Mouse (Mus musculus): ENCODE results near the gene Cbx6. TPM values are rescaled to one million over a fixed set of nuclear protein-coding genes. Genes with fewer than 3 reads are reported as not detected.

The Cbx6 gene
- total RNA-seq, 2 experiments from 2014 or later: 28.2 to 38.1 TPM

DNA sequence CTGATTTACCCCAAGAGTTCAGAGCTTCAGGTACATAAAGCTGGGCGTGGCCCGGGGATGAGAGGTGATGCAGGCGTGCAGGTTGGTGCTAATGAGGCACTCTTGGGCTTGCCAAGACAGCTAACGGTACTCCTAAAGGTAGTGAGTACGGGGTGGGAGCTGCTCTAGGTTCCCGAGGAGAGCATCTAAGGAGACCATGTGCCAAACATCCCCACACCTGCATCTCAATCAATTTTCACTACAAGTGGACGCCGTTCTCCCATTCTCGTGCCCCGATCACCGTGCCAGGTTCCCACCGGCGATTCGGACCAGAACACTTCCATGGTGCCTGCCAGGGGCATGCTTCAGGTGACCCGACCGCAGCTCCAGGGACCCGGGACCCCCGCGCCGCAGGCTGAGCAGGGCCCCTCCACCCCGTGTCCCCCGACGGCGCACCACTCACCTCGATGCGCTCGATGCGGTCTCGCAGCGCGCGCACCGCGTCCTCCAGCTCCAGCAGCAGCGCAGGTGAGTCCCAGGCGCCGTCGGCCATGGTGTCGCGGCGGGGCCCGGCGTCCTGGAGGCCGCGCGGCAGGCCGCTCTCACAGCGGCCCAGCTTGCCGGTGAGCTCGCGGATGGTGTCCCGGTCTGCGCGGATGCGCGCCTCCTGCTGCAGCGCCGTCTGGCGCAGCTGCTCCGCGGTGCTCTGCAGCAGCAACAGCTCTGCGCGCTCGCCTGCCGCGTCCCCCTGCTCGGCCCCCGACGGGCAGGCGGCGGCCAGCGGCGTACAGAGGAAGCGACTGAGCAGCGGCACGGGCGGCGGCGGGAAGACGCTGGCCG, 30.7 kb downstream of the Cbx6 start:
- DNase-seq: no peak

DNA sequence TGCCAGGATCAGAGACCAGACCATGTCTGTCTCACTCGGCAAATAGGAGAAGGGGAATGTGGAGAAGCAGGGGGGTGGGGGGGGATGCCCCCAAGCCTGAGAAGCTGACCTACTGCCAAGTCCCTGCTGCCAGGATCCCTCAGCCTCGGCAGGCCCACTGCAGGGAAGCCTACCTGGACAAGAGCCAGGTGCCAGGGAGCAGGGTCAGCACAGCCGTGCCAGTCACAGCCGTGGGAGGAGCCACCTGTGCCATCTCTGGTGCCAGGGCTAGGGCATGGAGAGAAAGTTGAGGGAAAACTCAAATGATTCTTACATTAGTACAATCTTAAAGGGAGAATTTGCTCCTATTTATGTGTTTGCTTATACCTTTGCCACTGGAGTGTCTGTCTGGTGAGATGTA, 32.2 kb downstream of the Cbx6 start:
- DNase-seq: no peak

DNA sequence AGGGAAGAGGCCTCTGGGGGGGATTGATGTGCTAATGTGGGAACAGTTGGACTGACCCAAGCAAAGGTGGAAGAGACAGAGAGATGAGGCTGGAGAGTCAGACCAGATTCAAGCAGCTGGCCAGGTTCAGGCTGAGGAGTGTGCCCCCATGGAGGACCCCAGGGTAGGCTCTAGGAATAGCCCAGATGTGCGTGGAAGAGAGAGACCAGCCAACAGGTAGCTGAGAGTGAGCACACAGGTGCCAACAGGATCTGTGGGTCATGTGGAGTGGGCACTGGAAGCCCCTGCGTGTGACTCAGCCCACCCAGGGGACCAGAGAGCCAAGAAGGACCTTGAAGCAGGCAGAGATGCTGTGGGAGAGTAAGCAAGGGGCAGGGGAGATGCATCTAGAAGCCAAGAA, 32.8 kb downstream of the Cbx6 start:
- no peak for DNase-seq

DNA sequence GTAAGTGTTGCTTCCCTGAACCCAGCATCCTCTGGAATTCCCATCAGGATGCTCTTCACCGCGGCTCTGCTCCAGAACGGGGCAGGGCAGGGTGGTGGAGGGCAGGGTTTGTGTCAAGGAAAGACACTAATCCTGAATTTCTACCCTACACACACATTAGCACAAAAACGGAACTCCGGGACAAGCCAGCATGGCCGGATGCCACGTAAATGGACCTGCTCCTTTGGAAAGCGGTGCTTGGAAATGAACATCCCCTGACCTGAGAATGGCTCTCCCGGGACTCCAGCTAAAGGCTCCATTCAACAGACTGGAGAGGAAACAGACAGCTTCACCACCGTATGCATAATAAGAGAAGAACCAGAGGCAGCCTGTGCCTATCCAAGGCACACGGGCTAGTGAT, 33.8 kb downstream of the Cbx6 start:
- DNase-seq: no peak

DNA sequence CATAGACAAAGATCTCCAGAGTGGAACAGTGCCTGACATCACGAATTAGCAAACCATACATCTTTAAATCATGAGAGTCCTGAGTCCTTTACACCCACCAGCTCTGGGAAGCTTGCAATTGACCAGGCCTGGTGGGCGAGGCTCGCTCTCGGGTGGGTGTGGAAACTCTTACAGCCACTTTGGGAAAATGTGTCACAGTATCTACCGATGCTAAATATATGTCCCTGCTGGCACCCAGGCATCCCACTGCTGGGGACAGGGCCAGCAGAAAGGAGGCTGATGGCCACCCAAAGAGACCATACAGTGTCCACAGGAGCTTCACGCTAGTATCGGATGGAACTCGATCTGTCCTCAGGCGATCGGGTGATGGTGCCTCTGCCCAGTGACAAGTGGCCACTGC, 35.9 kb downstream of the Cbx6 start:
- DNase-seq: no peak

DNA sequence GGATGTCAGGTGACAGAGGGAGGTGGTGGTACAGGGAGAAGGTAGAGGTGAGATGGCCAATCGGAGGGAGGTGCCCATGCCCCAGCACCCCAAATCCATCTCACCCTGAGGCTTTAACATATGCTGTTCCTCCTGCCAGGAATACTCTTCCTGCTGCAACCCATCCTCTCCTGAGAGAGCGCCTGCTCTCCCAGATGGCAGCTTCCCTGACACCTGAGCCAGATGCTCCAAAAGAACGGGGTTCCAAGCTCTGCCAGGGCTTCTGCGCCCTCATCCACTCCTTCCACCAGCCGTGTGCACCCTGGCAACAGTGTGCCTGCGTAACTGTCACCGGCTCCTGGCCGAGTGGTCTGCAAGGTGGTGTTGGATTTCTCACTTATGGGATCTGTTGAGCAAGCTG, 36.8 kb downstream of the Cbx6 start:
- no peak for DNase-seq

DNA sequence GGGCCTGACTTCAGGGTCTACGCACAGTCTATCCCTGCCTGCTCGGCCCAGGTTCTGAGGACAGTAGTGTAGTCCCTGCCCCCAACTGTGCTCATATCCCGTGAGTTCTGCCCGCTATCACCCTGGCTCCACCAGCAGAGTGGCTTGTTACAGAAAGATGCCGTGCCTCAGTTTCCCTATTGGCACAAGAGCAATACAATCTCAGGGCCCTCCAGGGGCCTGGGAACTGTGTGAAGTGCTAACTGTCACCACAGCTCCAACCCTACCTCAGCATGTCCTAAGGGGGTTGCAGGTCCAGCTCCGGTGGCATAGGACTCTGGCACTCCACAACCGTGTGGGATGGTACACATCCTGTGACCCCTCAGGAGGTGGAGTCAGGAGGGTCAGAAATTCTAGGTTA, 37.4 kb downstream of the Cbx6 start:
- DNase-seq: no peak

DNA sequence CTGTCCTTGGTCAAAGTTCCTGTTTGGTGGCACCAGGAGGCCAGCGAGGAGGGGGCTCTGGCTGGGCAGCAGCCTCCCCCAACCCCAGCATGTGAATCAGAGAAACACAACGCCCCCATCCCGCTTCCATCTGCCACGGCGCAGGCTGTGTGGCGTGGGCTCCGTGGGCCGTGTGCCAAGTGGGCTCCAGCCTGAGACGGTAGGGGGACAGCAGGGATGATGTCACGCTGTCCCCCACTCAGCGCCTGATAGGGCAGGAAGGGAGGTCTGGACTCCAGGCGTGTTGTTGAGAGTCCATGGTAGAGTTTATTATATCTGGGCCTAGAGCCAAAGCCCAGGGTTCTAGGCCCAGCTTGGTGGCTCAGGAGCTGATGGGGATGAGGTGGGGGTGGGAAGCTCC, 38.2 kb downstream of the Cbx6 start:
- DNase-seq: no peak

DNA sequence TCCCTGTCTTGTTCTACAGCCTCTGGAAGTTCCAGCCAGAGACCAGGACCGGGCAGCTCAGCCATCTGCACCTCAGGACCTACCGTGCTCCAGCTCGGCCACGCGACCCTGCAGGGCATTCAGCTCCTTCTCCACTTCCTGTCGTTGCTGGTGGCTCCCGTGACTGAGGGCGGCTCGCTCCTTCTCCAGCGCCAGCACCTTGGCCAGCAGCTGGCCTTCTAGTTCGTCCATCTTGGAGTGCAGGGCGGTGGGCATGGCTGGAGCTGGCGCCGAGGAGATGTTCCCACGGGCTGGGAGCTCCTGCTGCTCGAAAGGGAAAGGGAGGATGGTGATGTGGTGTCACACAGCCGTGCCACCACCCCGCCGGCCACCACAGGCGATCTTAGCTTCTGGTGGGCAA, 40.3 kb downstream of the Cbx6 start:
- no peak for DNase-seq

DNA sequence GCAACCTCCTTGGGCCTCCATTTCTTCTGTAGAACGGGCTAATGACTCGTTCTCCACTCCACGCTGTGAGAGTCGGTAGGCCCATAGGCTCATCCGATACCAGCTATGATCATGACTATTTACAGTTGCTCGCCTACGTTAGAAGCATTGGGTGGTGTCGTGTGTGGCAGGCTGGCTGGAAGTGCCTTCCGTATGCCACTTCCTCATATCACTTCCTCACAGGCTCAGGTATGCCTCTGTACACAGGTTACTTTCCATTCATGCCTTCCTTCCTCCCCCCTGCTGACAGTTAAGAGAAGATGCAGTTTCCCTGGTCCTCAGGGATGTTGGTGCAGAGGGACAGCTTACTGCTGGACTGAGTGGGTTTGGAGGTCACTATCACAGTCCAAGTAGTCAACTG, 41.4 kb downstream of the Cbx6 start:
- no peak for DNase-seq

DNA sequence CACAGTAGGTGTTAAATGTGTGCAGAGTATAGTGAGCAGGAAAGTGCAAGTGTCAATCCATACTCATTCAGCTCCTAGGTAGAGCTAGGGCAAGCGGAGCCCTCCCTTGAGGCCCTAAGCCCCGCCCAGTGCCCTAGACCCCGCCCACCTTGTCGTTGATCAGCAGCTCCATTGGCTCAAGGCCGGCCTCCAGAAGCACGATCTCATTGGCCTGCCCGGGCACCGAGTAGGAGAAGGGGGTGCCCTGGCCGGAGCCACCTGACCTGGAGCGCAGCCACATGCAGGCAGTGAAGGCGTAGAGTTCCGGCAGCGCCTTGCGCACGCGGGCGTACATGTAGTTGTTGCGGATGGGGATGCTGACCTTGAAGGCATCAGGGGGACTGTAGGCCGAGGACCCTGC, 42.0 kb downstream of the Cbx6 start:
- no peak for DNase-seq

DNA sequence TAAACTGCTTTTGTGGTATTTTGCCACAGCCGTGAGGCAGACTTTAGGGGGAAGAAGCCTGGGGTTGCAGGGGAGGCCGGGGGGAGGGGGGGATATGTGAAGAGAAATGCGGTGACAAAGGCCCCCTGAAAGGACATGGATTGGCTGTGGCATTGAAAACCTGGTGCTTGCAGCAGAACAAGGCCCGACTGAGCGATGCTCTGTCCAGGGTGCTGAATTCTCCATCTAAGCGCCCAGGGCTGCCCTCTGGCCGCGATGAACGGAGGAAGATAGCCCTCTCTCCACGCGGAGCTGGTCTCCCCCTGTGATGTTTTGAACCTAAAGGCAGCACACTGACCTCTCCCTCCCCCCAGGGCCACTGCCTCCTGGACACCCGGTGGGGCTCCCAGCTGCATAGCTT, 43.0 kb downstream of the Cbx6 start:
- peak; percentile 67 for DNase-seq

DNA sequence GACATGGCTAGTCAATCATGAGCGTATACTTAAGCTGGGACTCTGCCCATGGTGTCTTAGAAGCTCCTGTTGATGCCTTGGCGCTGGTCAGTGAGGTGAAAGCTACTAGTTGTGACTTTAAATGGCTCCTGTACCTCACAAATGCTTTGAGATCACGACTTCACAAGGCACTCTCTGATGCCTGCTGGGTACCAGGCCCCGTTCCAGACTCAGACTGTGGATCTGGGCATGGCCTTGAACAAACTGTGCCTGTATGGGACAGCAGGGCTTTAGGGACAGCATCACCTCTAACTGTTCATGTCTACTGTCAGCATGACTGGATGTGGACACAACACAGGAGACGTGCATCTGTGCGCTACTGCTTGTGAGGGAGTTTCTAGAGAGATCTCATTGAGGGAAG, 43.6 kb downstream of the Cbx6 start:
- no peak for DNase-seq

DNA sequence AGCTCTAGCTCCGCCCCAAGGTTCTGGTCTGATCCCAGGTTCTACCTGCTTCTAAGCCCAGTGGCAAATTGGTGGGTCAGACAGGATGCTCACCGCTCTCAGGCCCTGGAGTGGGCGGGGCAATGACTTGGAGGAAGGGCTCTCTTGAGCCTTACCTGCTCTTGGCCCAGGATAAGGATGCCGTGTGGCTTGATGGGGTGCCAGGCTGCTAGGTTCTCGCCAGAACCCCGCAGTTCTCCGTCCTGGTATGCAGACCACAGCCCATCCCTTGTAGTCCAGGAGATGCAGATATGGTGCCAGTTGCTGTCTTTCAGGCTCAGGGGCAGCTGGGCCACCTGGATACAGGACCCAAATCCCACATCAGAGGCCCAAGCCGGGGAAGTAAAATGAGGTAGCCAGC, 44.4 kb downstream of the Cbx6 start:
- DNase-seq: no peak

DNA sequence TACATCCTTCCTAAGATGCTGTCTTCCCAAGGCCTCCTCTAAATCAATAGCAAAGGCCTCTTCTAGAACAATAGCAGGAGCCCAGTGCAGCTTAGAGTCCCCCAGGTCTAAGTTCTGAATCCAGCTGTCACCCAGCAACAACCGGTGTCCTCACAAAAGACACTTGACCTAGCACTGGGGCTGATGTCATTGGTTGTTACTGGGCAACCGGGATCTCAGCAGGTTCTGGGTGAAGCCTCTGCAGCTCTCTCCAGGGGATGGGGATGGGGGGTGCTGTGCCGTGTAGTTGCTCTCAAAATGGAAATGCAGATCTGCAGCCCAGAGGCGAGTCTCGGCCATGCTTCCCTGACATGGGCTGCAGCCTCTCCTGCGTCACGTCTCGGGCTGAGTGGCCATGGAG, 46.7 kb downstream of the Cbx6 start:
- no peak for DNase-seq

DNA sequence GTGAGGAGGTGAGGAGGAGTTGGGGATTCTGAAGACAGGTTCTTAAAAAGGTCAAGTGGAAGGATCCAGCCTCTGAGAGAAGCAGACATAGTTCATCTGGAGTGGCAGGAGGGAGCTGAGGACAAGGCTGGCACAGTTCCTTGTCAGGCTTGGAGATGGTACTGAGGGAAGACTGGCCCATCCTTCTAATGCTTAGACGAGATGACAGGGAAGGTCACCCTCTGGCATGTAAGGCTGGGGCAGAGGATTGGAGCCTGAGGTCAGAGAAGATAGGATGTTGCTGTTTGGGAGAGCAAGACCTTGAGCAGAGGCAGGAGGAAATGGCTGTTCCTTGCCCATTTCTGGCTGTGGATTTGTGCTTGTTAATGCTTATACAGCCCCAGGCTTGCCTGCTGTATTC, 49.4 kb downstream of the Cbx6 start:
- no peak for DNase-seq

DNA sequence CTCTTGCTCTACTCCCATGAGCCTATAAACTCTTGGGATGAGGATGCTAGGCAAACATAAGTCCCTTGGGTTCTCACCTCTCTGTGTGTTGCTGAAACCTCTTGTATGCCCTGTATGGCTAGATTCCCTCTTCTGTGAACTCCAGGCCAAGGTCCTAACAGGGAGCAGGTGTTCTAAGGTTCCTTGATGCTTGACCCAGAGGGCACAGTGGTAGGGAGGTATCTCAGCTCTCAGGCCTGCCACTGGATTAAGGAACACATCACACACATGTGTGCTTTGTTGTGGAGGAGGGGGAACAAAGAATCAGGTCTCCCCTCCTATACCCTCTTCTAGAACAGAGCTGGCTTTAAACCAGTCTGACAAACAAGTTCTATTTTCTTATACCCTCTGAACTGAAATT, 56.7 kb downstream of the Cbx6 start, which contains the start of gene Dnal4:
Gene Dnal4 (minus strand): TSS at position 101 of the 400 bp plus-strand sequence.
- DNase-seq: no peak

DNA sequence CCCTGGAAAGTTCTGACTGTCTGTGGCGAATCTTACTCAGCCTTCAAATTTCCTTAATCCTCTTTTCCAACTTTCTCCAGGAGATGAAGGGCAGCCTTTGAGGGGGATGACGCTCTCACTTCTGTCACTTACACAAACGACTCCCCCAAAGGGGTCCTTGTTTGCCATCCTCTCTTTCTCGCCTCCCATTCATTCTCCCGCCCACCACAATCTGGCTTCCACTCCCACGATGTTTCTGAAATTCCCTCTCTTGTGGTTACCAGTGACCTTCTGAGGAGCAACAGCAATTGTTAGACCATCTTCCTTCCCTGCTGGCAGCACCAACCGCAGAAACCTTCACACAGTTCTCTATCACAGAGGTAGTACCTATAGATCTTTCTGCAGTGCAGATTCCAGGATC, 58.8 kb downstream of the Cbx6 start:
- DNase-seq: no peak

DNA sequence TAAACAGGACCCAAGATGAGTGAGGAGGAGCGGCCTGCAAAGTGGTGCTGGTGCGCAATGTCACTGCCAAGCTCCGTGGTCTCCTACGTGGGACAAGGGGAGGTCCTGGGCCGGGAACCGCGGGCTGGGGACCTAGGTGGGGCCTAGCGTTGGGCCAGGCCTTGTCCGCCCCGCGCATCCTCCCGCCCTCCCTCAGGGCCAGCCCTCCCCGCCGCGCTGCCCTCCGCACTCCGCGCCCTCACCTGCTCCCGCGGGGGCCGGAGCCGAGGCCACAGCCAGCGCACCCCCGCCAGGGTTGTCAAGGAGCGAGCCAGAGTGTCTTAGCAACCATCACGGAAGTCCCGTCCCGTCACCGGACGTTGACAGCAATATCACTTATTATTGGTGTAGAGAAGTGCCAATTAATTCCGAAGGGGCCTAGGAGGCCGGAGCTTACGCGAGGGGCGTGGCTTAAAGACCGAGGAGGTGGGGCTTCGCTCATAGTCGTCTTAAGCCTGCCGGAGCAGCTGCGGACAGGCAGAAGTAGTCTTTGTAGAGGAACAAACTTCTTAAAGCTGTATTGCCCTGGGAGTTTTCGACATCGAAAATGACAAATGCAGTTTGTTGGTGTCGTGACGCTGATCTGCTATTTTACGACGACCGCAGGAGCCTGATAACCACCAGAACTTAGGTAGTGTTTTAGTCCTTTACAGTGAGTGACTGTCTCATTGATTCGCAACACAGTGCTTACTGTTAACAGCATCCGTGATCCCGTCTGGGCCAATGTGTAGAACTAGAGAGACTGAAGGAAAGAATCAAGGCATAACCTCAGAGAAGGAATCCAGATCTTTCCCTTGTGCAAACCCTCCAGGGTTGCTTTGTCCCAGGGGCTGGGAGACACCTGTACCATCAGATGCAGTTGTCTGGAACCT, 60.1 kb downstream of the Cbx6 start:
- DNase-seq: peak; percentile 94

Measured in gastrocnemius, postnatal 10 days (tissue).